Mouse (Mus musculus): ENCODE measurements around the gene Myl7. TPM values are rescaled to one million over a fixed set of nuclear protein-coding genes. Genes with fewer than 3 reads are reported as not detected.

Gene Myl7
- total RNA-seq, 2 experiments from 2014 or later = not detected

DNA sequence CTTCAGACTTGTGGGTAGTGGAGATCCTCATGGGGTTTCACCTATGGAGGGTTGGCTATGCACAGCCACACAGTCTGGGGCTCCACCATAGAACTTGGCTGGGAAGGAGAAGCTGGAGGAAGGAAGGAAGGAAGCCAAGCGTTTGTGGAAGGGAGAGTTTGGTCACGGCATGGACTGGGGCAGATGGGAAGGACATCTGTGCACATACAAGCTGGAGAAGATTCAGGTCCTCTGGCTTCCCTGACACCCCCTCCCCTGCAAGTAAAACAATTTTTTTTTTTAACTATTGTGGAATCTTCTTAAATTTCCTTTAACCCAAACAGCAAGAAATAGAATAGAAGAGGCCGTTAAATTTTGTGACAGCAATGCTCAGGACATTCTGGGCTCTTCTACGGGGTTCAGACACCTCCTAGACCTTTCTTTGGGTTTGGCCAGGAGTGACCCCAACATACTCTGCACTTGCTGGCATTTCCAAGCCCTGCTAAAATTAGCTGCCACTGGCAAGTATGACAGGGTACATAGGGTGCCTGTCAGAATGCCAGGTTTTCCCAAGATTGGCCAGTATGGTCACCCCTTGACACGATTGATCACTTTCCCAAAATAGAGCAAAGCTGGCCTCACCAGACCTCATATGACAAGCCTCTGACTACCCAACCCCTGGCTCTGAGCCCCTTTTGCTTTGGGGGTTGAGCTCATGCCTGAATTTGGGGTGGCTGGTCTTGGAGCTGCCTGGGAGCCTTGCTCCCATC is 17.0 kb upstream of the Myl7 start:
- no peak overlapping the region for H3K4me3 ChIP-seq
- TF ChIP-seq CTCF (conservative IDR thresholded peaks at IDR 0.05) = no peak
- DNase-seq (ENCODE audit: low spot score in 2 of 2) = no peak
- no peak overlapping the region for H3K27ac ChIP-seq

GRCm38 (mm10) chr11:5914940-5915339 is 16.4 kb upstream of the Myl7 start:
- Histone ChIP-seq H3K4me3 (no peak overlapping the region), H3K27ac (peak overlapping the region; percentile 2; the same call in 1 of the 2 replicates)
- TF ChIP-seq CTCF (conservative IDR thresholded peaks at IDR 0.05) = no peak
- DNase-seq (ENCODE audit: low spot score in 2 of 2) = no peak

DNA sequence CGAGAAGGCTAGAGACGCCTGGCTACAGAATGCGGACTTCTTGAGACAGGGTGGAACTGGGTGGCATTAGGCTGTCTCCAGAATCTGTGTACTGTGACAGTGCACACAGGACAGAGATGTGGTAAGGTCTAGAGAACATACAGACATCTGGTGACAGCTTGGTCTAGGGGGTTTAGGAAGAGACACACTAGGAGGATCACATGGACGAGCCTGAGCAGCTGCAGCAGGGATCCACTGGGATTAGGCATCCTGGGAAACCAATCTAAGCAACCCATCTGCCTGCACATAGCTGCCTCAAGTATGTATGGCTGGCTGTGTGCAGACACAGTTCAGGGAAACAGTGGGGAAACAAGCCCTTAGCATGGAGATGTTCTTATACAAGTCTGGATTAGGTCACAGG is 15.4 kb upstream of the Myl7 start:
- no peak for DNase-seq (ENCODE audit: low spot score in 2 of 2)
- TF ChIP-seq CTCF (conservative IDR thresholded peaks at IDR 0.05) = no peak

DNA sequence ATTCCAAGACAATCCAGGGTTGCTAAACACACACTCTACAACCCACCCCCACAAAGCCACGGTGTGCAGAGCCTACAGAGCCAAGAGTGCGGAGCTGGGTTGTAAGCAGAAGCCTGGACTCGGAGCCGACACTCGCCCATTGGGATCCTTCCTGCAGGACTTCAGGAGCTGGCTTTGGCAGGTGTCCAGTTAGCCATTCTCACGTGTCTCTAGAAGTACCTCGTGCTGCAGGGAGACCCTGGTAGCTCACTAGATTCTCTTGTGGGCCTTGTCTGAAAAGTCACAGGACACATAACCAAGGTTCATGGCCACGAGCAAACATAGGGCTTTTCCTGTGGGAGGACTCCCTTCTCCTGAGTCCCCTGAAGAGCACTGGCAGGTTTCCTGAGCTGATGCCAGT is 14.7 kb upstream of the Myl7 start:
- Histone ChIP-seq H3K27ac (0 out of 2 replicates have a peak overlapping the region, but pooled peaks have one; percentile 18), H3K4me3 (no peak overlapping the region)
- no peak for DNase-seq (ENCODE audit: low spot score in 2 of 2)
- no peak for TF ChIP-seq CTCF (conservative IDR thresholded peaks at IDR 0.05)

More for the DNA sequence above, 15.4 kb upstream of the Myl7 start:
- H3K27ac ChIP-seq = no peak overlapping the region
- H3K4me3 ChIP-seq = no peak overlapping the region

- Histone ChIP-seq H3K27ac (0 out of 2 replicates have a peak overlapping the region, but pooled peaks have one; percentile 18), H3K4me3 (no peak overlapping the region)
- peak; percentile 87 for TF ChIP-seq CTCF (conservative IDR thresholded peaks at IDR 0.05)
- DNase-seq (ENCODE audit: low spot score in 2 of 2) = peak; percentile 57 to 74
Measured at GRCm38 (mm10) chr11:5912635-5913034, 14.1 kb upstream of the Myl7 start.

- no peak for DNase-seq (ENCODE audit: low spot score in 2 of 2)
- no peak for TF ChIP-seq CTCF (conservative IDR thresholded peaks at IDR 0.05)
- Histone ChIP-seq H3K27ac (no peak overlapping the region), H3K4me3 (no peak overlapping the region)
Measured at GRCm38 (mm10) chr11:5908642-5909041, 10.1 kb upstream of the Myl7 start.

DNA sequence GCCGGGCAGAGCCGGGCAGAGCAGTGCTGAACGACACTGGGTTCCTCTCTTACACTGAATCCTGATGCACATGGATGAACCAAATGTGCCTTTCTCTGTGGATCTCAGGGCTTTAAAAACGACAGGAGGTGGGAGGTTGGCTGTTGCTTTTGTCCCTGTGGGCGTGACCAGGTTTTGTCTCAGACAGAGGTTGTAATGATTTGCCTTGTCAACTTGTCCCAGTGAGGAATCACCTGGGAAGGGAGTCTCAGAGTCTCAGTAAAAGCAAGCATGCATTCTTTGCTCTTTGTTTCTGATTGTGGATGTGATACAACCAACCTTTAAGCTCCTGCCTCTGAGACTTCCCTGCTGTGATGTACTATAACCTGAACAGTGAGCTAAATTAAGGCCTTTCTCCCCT is 8.5 kb upstream of the Myl7 start:
- TF ChIP-seq CTCF (conservative IDR thresholded peaks at IDR 0.05) = no peak
- Histone ChIP-seq H3K4me3 (no peak overlapping the region), H3K27ac (no peak overlapping the region)
- no peak for DNase-seq (ENCODE audit: low spot score in 2 of 2)

- DNase-seq (ENCODE audit: low spot score in 2 of 2) = no peak
- TF ChIP-seq CTCF (conservative IDR thresholded peaks at IDR 0.05) = no peak
- Histone ChIP-seq H3K27ac (no peak overlapping the region; the same call in 1 of the 2 replicates), H3K4me3 (no peak overlapping the region)
Measured at GRCm38 (mm10) chr11:5905778-5906518, 7.4 kb upstream of the Myl7 start.

- no peak for TF ChIP-seq CTCF (conservative IDR thresholded peaks at IDR 0.05)
- no peak for DNase-seq (ENCODE audit: low spot score in 2 of 2)
- H3K27ac ChIP-seq = no peak overlapping the region
- H3K4me3 ChIP-seq = no peak overlapping the region
Measured at GRCm38 (mm10) chr11:5904871-5905270, 6.3 kb upstream of the Myl7 start.

GRCm38 (mm10) chr11:5904357-5904756 is 5.8 kb upstream of the Myl7 start:
- no peak for TF ChIP-seq CTCF (conservative IDR thresholded peaks at IDR 0.05)
- H3K4me3 ChIP-seq = no peak overlapping the region
- no peak overlapping the region for H3K27ac ChIP-seq
- DNase-seq (ENCODE audit: low spot score in 2 of 2) = no peak

DNA sequence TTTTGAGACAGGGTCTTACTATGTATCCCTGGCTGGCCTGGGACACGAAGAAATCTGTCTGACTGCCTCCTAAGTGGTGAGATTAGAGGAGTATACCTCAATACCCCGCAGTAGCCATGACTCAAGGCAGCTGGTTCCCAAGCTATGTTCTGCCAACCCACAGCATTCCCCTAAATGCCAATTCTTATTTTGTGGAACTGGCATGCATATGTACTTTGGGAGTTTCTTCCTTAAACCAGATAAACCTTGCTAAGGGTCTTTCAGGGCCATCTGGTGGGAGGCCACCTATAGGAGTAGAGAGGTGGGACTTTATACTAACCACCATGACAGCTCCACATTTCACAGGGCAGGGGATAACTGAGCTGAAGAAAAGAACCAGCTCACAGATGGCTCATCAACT is 5.3 kb upstream of the Myl7 start:
- Histone ChIP-seq H3K4me3 (no peak overlapping the region), H3K27ac (0 out of 2 replicates have a peak overlapping the region, but pooled peaks have one; percentile 18)
- no peak for TF ChIP-seq CTCF (conservative IDR thresholded peaks at IDR 0.05)
- no peak for DNase-seq (ENCODE audit: low spot score in 2 of 2)

- no peak for DNase-seq (ENCODE audit: low spot score in 2 of 2)
- Histone ChIP-seq H3K4me3 (peak overlapping the region; percentile 43), H3K27ac (peak overlapping the region; percentile 62)
- no peak for TF ChIP-seq CTCF (conservative IDR thresholded peaks at IDR 0.05)
Measured at GRCm38 (mm10) chr11:5902390-5902789, 3.8 kb upstream of the Myl7 start.

- Histone ChIP-seq H3K4me3 (peak overlapping the region; percentile 43), H3K27ac (peak overlapping the region; percentile 62)
- DNase-seq (ENCODE audit: low spot score in 2 of 2) = peak in 1 of 2 experiments; percentile 53
- TF ChIP-seq CTCF (conservative IDR thresholded peaks at IDR 0.05) = no peak
Measured at GRCm38 (mm10) chr11:5901950-5902349, 3.4 kb upstream of the Myl7 start.

Measured in layer of hippocampus, adult 2 months (tissue).